Mouse (Mus musculus) ES-Bruce4 (cell line): ENCODE measurements around the gene C1qtnf4.

ENCODE experiments used
- CTCF ChIP-seq: IDR thresholded peaks from one replicate; pipeline ENCODE4 v1.8.1; 2011; ENCODE audit warnings: low read depth, low read length
- EP300 ChIP-seq: IDR thresholded peaks from 2 replicates; pipeline ENCODE4 v1.6.1; 2011; ENCODE audit warnings: low read depth, low read length; ENCODE audit not compliant: insufficient read depth
- POLR2A ChIP-seq: IDR thresholded peaks from one replicate; pipeline ENCODE4 v1.8.1; 2011; ENCODE audit warnings: low read length; ENCODE audit not compliant: insufficient read depth

DNA sequence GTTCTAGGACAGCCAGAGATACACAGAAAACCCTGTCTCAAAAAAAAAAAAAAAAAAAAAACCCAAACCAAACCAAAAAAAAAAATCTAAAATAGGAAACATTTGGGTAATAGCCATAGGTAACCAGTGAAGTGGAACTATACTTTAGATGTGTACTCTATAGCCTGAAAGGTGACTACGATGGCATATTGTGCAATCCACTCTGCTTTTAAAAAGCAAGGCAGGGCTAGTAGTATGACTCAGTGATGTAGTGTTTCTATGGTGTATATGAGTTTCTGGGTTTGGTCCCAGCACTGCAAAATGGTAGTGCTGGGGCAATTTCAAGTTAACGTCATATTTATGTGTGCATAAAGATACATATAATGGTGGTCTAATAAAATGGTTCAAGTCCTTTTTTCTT is 21.1 kb downstream of the C1qtnf4 start:
- TF ChIP-seq EP300 (no peak), CTCF (no peak), POLR2A (no peak)
